Mouse (Mus musculus) adrenal gland, postnatal 14 days (tissue): Measurements from ENCODE around the gene Bmp2k. TPM values are rescaled to one million over a fixed set of nuclear protein-coding genes. Genes with fewer than 3 reads are reported as not detected.
A peak's percentile ranks its signal among the peaks of the same experiment; 100 is the strongest.

Source experiments
- DNase-seq: peaks from one replicate; pipeline ENCODE4 v3.0.0; 2021; ENCODE audit warnings: mixed read lengths
- total RNA-seq: library from RNA; stranded (reverse); gene quantifications from 2 replicates; pipeline ENCODE4 v1.2.3, GENCODE M21; 2021

Bmp2k gene
- total RNA-seq, 1 experiment from 2014 or later: 31.6 TPM

GRCm38 (mm10) chr5:97099954-97100353 lies 102.5 kb downstream of the Bmp2k start:
- DNase-seq: no peak

- DNase-seq: no peak
Observed at GRCm38 (mm10) chr5:97108333-97108732, 110.8 kb downstream of the Bmp2k start.

GRCm38 (mm10) chr5:97110133-97110532 lies 112.6 kb downstream of the Bmp2k start:
- no peak for DNase-seq

GRCm38 (mm10) chr5:97110697-97111096 lies 113.2 kb downstream of the Bmp2k start:
- no peak for DNase-seq

- DNase-seq: peak; percentile 98
Observed at GRCm38 (mm10) chr5:97111207-97111910, 113.9 kb downstream of the Bmp2k start, which contains the start of gene Paqr3. Gene Paqr3 (minus strand): TSS chr5:97111596.

- DNase-seq: no peak
Observed at GRCm38 (mm10) chr5:97124977-97125376, 127.5 kb downstream of the Bmp2k start.

- DNase-seq: no peak
Observed at GRCm38 (mm10) chr5:97125459-97125970, 128.0 kb downstream of the Bmp2k start.

- peak; percentile 42 for DNase-seq
Observed at GRCm38 (mm10) chr5:97126005-97126404, 128.5 kb downstream of the Bmp2k start.

- no peak for DNase-seq
Observed at GRCm38 (mm10) chr5:97127284-97127683, 129.8 kb downstream of the Bmp2k start.

GRCm38 (mm10) chr5:97128242-97129226 lies 131.0 kb downstream of the Bmp2k start:
- DNase-seq: peak; percentile 43

- no peak for DNase-seq
Observed at GRCm38 (mm10) chr5:97129589-97129988, 132.1 kb downstream of the Bmp2k start.

- DNase-seq: no peak
Observed at GRCm38 (mm10) chr5:97135331-97135730, 137.8 kb downstream of the Bmp2k start.

Other genes with a start within 250 kb of the Bmp2k start
- gene Anxa3, start 204.3 kb upstream of the Bmp2k start, total RNA-seq: 25.7 and 30.0 TPM in 2 replicates
- 3.1 and 4.1 TPM in 2 replicates for gene Paqr3, start 113.9 kb downstream of the Bmp2k start, total RNA-seq